Mouse (Mus musculus) spleen, adult 10 weeks (tissue): Measurements from ENCODE around the gene Zfx. TPM values are rescaled to one million over a fixed set of nuclear protein-coding genes. Genes with fewer than 3 reads are reported as not detected.

Experiments
- polyA plus RNA-seq: library from polyadenylated mRNA; stranded (reverse); fragments of 350-450 nt; fragmentation: Illumina TruSeq; extraction: RNeasy Lipid Tissue Mini Kit (QIAGEN cat#74804); gene quantifications from one replicate; pipeline ENCODE4 v1.2.3, GENCODE M21; 2015; ENCODE audit warnings: low replicate concordance; ENCODE audit not compliant: insufficient read depth

Gene Zfx
- polyA plus RNA-seq, result 50.9 TPM

GRCm38 (mm10) chrX:94123059-94123839, at the start of gene Zfx:
Zfx (minus strand) TSS chrX:94123702.

Other genes with a start within 250 kb of the Zfx start
- not detected for gene AU015836, start 155.0 kb downstream of the Zfx start, polyA plus RNA-seq
- gene Eif2s3x, start 89.2 kb upstream of the Zfx start, polyA plus RNA-seq, result 132 TPM
- 8.2 TPM for gene Klhl15, start 110.9 kb upstream of the Zfx start, polyA plus RNA-seq
- gene Fam90a1b, start 243.1 kb upstream of the Zfx start, polyA plus RNA-seq, result not detected
- 18.6 TPM for gene Apoo, start 243.4 kb upstream of the Zfx start, polyA plus RNA-seq